13 mouse cellular contexts compared by ENCODE assay signal in the genomic region with DNA sequence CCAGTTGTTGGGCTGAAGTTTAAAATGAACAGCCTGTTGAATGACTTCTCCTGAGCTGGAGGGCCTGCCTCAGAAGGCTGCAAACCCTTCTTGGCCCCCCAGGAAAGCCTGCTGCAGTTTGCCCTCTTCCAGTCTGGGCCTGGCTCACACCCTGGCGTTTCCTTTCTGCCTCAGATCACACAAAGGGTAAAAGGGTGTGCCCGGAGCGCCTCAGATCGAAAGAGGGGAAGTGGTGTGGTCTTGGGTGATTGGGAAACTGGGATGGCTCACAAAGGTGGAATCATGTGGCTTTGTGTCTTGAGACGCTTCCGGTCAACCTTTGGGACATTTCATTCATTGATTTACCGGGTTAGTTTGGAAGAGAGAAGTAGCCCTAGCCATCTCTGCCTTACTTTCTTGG. TPM values are rescaled to one million over a fixed set of nuclear protein-coding genes. Genes with fewer than 3 reads are reported as not detected.
A peak's percentile ranks its signal among the peaks of the same experiment; 100 is the strongest.
DNase-seq lines count a peak whose midpoint lies in the region; ATAC-seq and TF ChIP-seq lines count a peak whose summit lies in the region.
"Had no signal": no experiment of that assay in that cellular context is flagged by ENCODE, and none has a peak within 500 bp of the region (broad histone marks: within the 10 kb centered on the region; RNA-seq: fewer than 3 reads in every experiment).

No protein-coding gene starts in this region.

- peak overlapping the region; percentile 82 for H3K27ac ChIP-seq in bone marrow, adult 2 months (ENCODE audit: control insufficient read depth, insufficient read depth, low read depth, low read length, poor library complexity)
- 0 out of 2 replicates have a peak overlapping the region, but pooled peaks have one; percentile 26 for H3K27ac ChIP-seq in liver, embryonic 16.5 days (ENCODE audit: low read length)
- no peak overlapping the region for H3K27ac ChIP-seq in midbrain, embryonic 16.5 days (ENCODE audit: low read length)
- H3K27ac ChIP-seq: limb, embryonic 15.5 days had no signal

- TF ChIP-seq POLR2A in bone marrow, adult 2 months (IDR thresholded peaks at IDR 0.05; ENCODE audit: borderline replicate concordance, control insufficient read depth, low read depth, low read length) = no peak

- DNase-seq in lung, postnatal 36 days = peak; percentile 68
- DNase-seq in lung, adult 18-20 months = no peak
- peak; percentile 31 for DNase-seq in thymus, postnatal 25 days
- DNase-seq in testis, postnatal 10 days (ENCODE audit: low spot score) = no peak
- DNase-seq: cerebellum, adult 9-10 months; right cerebral cortex, adult 18-20 months had no signal

- 7% methylated on average over 7 of the region's 7 CpGs for WGBS in bone marrow, adult 2 months
- 34% methylated on average over 7 of the region's 7 CpGs for WGBS in liver, embryonic 16.5 days (ENCODE audit: insufficient replicate concordance)
- 75% methylated on average over 7 of the region's 7 CpGs for WGBS in midbrain, embryonic 16.5 days

- peaks cover 27% of the 10 kb centered on the region for H3K4me1 ChIP-seq in bone marrow, adult 2 months (ENCODE audit: control insufficient read depth, insufficient read depth, low read length)
- H3K4me1 ChIP-seq in liver, embryonic 16.5 days (ENCODE audit: control insufficient read depth, low read depth, low read length) = peaks cover 8% of the 10 kb centered on the region
- no peaks in the 10 kb centered on the region for H3K4me1 ChIP-seq in midbrain, embryonic 16.5 days (ENCODE audit: control insufficient read depth, insufficient read depth, low read length)
- H3K4me1 ChIP-seq: limb, embryonic 15.5 days had no signal

- H3K36me3 ChIP-seq in liver, embryonic 16.5 days (ENCODE audit: control insufficient read depth, insufficient read depth) = peaks cover 5% of the 10 kb centered on the region
- H3K36me3 ChIP-seq in midbrain, embryonic 16.5 days (ENCODE audit: control insufficient read depth, insufficient read depth, low read length) = peaks cover 27% of the 10 kb centered on the region

- H3K4me2 ChIP-seq in liver, embryonic 16.5 days (ENCODE audit: low read depth, low read length) = no peak overlapping the region
- no peak overlapping the region for H3K4me2 ChIP-seq in midbrain, embryonic 16.5 days (ENCODE audit: low read length)
- H3K4me2 ChIP-seq: limb, embryonic 15.5 days; midbrain, embryonic 11.5 days had no signal

- H3K27me3 ChIP-seq in liver, embryonic 16.5 days (ENCODE audit: control insufficient read depth, insufficient read depth, low read depth, low read length) = no peaks in the 10 kb centered on the region
- no peaks in the 10 kb centered on the region for H3K27me3 ChIP-seq in midbrain, embryonic 16.5 days (ENCODE audit: control insufficient read depth, insufficient read depth, low read depth, low read length)
- H3K27me3 ChIP-seq: limb, embryonic 15.5 days had no signal

- no peak overlapping the region for H3K9ac ChIP-seq in liver, embryonic 16.5 days (ENCODE audit: low read depth, low read length)
- H3K9ac ChIP-seq in midbrain, embryonic 16.5 days (ENCODE audit: low read depth, low read length) = no peak overlapping the region
- H3K9ac ChIP-seq: limb, embryonic 15.5 days had no signal

- H3K9me3 ChIP-seq in liver, embryonic 16.5 days (replicated peaks; ENCODE audit: control insufficient read depth, low read length) = no peaks in the 10 kb centered on the region
- H3K9me3 ChIP-seq in midbrain, embryonic 16.5 days (replicated peaks; ENCODE audit: control insufficient read depth, low read length, poor library complexity, severe bottlenecking) = no peaks in the 10 kb centered on the region
- H3K9me3 ChIP-seq: limb, embryonic 15.5 days had no signal

- no peak for TF ChIP-seq CTCF in bone marrow, adult 2 months (IDR thresholded peaks at IDR 0.05; ENCODE audit: control insufficient read depth, insufficient read depth, low read length)

- no peak for ATAC-seq in liver, embryonic 16.5 days (ENCODE audit: low read depth)
- ATAC-seq in midbrain, embryonic 16.5 days = no peak

- H3K4me3 ChIP-seq in bone marrow, adult 2 months (replicated peaks; ENCODE audit: control insufficient read depth, low read depth, low read length) = no peak overlapping the region
- no peak overlapping the region for H3K4me3 ChIP-seq in liver, embryonic 16.5 days (ENCODE audit: low read depth, low read length)
- H3K4me3 ChIP-seq in midbrain, embryonic 16.5 days (ENCODE audit: low read depth, low read length) = no peak overlapping the region
- H3K4me3 ChIP-seq: limb, embryonic 15.5 days had no signal

RNA-seq across cellular contexts. Expression of a gene that starts 14.2 kb away (rescaled TPM):
- polyA plus RNA-seq in bone marrow, adult 2 months (2011; ENCODE audit: insufficient read depth, insufficient read length, low replicate concordance, missing spikeins) = not detected in 2 replicates
- polyA plus RNA-seq in liver, embryonic 16.5 days (2015; fragmentation: Nextera tagmentation; extraction: Ambion mirVana) = 0.19 and 0.36 TPM in 2 replicates
- 36.7 and 43.8 TPM in 2 replicates for polyA plus RNA-seq in midbrain, embryonic 16.5 days (2015; fragmentation: Nextera tagmentation; extraction: Ambion mirVana)

RNA-seq across cellular contexts. Expression of a gene that starts 27.6 kb away (rescaled TPM):
- 48.1 and 99.2 TPM in 2 replicates for polyA plus RNA-seq in bone marrow, adult 2 months (2011; ENCODE audit: insufficient read depth, insufficient read length, low replicate concordance, missing spikeins)
- 32.3 and 38.3 TPM in 2 replicates for polyA plus RNA-seq in liver, embryonic 16.5 days (2015; fragmentation: Nextera tagmentation; extraction: Ambion mirVana)
- polyA plus RNA-seq in midbrain, embryonic 16.5 days (2015; fragmentation: Nextera tagmentation; extraction: Ambion mirVana) = 194 and 202 TPM in 2 replicates

RNA-seq across cellular contexts. Expression of a gene that starts 44.2 kb away (rescaled TPM):
- 550 and 853 TPM in 2 replicates for polyA plus RNA-seq in bone marrow, adult 2 months (2011; ENCODE audit: insufficient read depth, insufficient read length, low replicate concordance, missing spikeins)
- polyA plus RNA-seq in liver, embryonic 16.5 days (2015; fragmentation: Nextera tagmentation; extraction: Ambion mirVana) = 232 and 261 TPM in 2 replicates
- 267 and 286 TPM in 2 replicates for polyA plus RNA-seq in midbrain, embryonic 16.5 days (2015; fragmentation: Nextera tagmentation; extraction: Ambion mirVana)

RNA-seq across cellular contexts. Expression of a gene that starts 50.7 kb away (rescaled TPM):
- polyA plus RNA-seq in bone marrow, adult 2 months (2011; ENCODE audit: insufficient read depth, insufficient read length, low replicate concordance, missing spikeins) = not detected in 2 replicates
- polyA plus RNA-seq in liver, embryonic 16.5 days (2015; fragmentation: Nextera tagmentation; extraction: Ambion mirVana) = not detected in 2 replicates
- polyA plus RNA-seq in midbrain, embryonic 16.5 days (2015; fragmentation: Nextera tagmentation; extraction: Ambion mirVana) = 0.74 TPM in 1 of 2 replicates, not detected in the other
- polyA plus RNA-seq: kidney, embryonic 14.5 days; neural tube, embryonic 11.5 days had no signal

RNA-seq across cellular contexts. Expression of a gene that starts 57.5 kb away (rescaled TPM):
- not detected in 2 replicates for polyA plus RNA-seq in bone marrow, adult 2 months (2011; ENCODE audit: insufficient read depth, insufficient read length, low replicate concordance, missing spikeins)
- polyA plus RNA-seq in liver, embryonic 16.5 days (2015; fragmentation: Nextera tagmentation; extraction: Ambion mirVana) = 0.39 TPM in 2 replicates
- polyA plus RNA-seq in midbrain, embryonic 16.5 days (2015; fragmentation: Nextera tagmentation; extraction: Ambion mirVana) = 0.56 and 0.78 TPM in 2 replicates

Comparison
In these comparisons a context has a peak if more than half of its experiments do, and no peak if none do; other contexts are left out.
1. DNase-seq: peak in lung, postnatal 36 days (single experiment) and thymus, postnatal 25 days (single experiment); none in lung, adult 18-20 months (0 of 2) and testis, postnatal 10 days (single experiment).
2. RNA of a gene that starts 14.2 kb away (polyA plus RNA-seq): 36.7 to 43.8 TPM in midbrain, embryonic 16.5 days; 0.19 to 0.36 TPM in liver, embryonic 16.5 days and not detected in bone marrow, adult 2 months; every median in the first group is over 10 times any median in the second.